Mouse (Mus musculus): ENCODE results near the gene Alb. TPM values are rescaled to one million over a fixed set of nuclear protein-coding genes. Genes with fewer than 3 reads are reported as not detected.

Gene Alb
- total RNA-seq (2023) = not detected

GRCm38 (mm10) chr5:90460619-90461018 lies at the start of gene Alb:
Gene Alb, plus strand, starts transcription at chr5:90460897.

DNA sequence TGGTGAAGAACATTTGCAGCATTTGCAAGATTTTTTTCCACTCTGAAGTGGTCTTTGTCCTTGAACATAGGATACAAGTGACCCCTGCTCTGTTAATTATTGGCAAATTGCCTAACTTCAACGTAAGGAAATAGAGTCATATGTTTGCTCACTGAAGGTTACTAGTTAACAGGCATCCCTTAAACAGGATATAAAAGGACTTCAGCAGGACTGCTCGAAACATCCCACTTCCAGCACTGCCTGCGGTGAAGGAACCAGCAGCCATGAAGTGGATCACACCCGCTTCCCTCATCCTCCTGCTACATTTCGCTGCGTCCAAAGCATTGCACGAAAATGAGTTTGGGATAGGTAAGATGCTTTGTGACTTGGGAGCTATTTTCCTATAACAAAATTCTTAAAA lies 29.8 kb downstream of the Alb start, which contains the start of gene Afp:
TSS of gene Afp (plus strand) at position 220 of the 400 bp plus-strand sequence.

GRCm38 (mm10) chr5:90518356-90519100 lies 57.8 kb downstream of the Alb start, which contains the start of gene Afm:
Gene Afm, plus strand, starts transcription at chr5:90518932.

Other genes with a start within 250 kb of the Alb start
- 10 to 100 TPM; 24.8 to 36.2 TPM for gene Cox18, start 236.9 kb upstream of the Alb start, total RNA-seq (2023)
- gene Ankrd17, start 94.3 kb upstream of the Alb start, total RNA-seq (2023) = 100 to 1,000 TPM; 157 to 159 TPM
- gene Gm9958, start 93.7 kb upstream of the Alb start, total RNA-seq (2023) = 1 to 10 TPM; 3.4 to 5.3 TPM
- 1 to 10 TPM; 4.6 to 7.2 TPM for gene Afp, start 29.8 kb downstream of the Alb start, total RNA-seq (2023)
- not detected for gene Afm, start 58.0 kb downstream of the Alb start, total RNA-seq (2023)
- not detected for gene 5830473C10Rik, start 100.2 kb downstream of the Alb start, total RNA-seq (2023)
- gene Rassf6, start 179.8 kb downstream of the Alb start, total RNA-seq (2023) = 1 to 10 TPM; 2.6 to 5.3 TPM

Measured in B cell, adult 67 days (primary cell).